Mouse (Mus musculus) olfactory bulb, adult 2 months (tissue): Measurements from ENCODE around the gene Cdh13. TPM values are rescaled to one million over a fixed set of nuclear protein-coding genes. Genes with fewer than 3 reads are reported as not detected.

ENCODE experiments used
- H3K27ac ChIP-seq: fragments of 200-500 bp; 2 replicates; pipeline ENCODE4 v1.5.1; 2012; ENCODE audit warnings: low read depth, low read length; ENCODE audit not compliant: insufficient read depth
- H3K4me1 ChIP-seq: fragments of 200-500 bp; 2 replicates; pipeline ENCODE4 v1.6.1; 2012; ENCODE audit warnings: low read length; ENCODE audit not compliant: control insufficient read depth, insufficient read depth
- H3K4me3 ChIP-seq: fragments of 200-500 bp; 2 replicates; pipeline ENCODE4 v1.5.1; 2012; ENCODE audit warnings: mild to moderate bottlenecking, low read depth, low read length, moderate library complexity; ENCODE audit not compliant: insufficient read depth
- CTCF ChIP-seq: fragments of 200-500 bp; IDR thresholded peaks from 2 replicates; pipeline ENCODE4 v1.5.1; 2012; ENCODE audit warnings: low read depth, mild to moderate bottlenecking, low read length, moderate library complexity; ENCODE audit not compliant: insufficient read depth
- POLR2A ChIP-seq: fragments of 200-500 bp; IDR thresholded peaks from 2 replicates; pipeline ENCODE4 v1.6.1; 2012; ENCODE audit warnings: mild to moderate bottlenecking, low read depth, low read length, moderate library complexity; ENCODE audit not compliant: insufficient read depth
- WGBS: fragments of 180-500 bp; shearing (Covaris S2); methylation state at CpG from one replicate; pipeline ENCODE4 v1.1.7; 2018; 5-methylcytosine and 5-hydroxymethylcytosine counted together
- polyA plus RNA-seq: library from polyadenylated mRNA; stranded (reverse); fragments of >200 nt; gene quantifications from 2 replicates; pipeline ENCODE4 v1.2.4, GENCODE M21; 2012; ENCODE audit warnings: low replicate concordance; ENCODE audit not compliant: missing spikeins, insufficient read depth, insufficient read length

Cdh13 gene
- polyA plus RNA-seq, 1 experiment, result not detected

DNA sequence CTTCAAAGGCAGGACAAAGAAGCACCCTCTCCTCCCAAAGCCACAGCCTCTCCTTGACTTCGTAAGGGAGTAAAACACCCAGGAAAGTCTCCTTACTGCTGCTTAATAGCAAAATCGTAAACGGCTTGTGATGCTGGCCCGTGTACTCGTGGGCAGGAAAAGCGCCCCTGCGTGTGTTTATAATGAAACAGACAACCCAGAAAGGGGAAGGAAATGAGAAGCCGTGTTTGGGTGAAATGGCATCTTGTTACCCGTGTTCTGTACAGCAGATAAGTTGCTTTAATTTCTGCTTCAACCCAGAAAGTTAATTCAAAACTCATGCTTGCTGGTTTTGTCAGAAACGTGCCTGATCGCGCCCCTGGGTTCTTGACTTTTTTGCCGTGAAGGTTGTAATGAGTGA, 837.7 kb downstream of the Cdh13 start:
- H3K4me3 ChIP-seq, result no peak overlapping the region
- WGBS, result 79% methylated on average over 13 of the region's 13 CpGs
- no peaks in the 10 kb centered on the region for H3K4me1 ChIP-seq
- TF ChIP-seq POLR2A (no peak), CTCF (no peak)
- no peak overlapping the region for H3K27ac ChIP-seq

DNA sequence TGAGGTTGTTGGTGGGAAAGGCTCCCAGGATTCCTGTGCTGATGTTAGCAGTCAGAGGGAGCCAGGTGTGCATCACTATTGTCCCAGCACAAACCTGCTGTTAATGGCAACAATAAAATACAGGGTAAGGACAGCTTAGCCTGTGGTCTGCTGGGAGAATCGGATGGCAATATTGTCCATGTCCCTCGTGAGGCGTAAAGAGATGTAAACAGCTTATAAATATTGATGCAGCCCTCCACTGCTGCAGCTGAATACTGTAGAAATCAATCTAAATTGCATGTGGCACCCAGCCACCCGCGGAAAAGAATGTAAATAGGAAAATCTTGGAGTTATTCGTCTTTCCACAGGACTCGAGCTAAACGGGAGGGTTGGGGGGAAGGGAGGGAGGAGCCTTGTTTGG, 844.3 kb downstream of the Cdh13 start:
- no peak overlapping the region for H3K27ac ChIP-seq
- no peaks in the 10 kb centered on the region for H3K4me1 ChIP-seq
- H3K4me3 ChIP-seq, result no peak overlapping the region
- WGBS, result 60% methylated on average over 8 of the region's 8 CpGs
- TF ChIP-seq POLR2A (no peak), CTCF (no peak)

DNA sequence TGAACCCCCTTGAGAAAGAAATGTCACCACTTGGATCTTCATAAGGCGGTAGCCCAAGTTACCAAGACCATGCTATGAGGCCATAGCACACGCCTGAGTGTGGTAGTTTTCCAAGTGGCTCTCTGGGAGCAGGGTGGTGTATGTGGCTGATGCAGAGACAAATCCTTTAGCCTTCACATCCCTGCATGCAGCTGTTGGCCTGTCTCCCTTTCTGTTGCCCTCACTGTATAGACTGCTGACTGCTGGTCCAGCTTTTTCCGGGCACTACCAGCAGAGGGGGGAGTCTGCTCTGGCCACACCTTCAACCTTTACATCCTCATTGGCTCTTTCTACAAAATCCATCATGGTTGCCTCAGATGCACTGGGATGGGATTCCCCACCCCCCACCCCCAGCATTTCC, 844.7 kb downstream of the Cdh13 start:
- no peak overlapping the region for H3K4me3 ChIP-seq
- H3K4me1 ChIP-seq, result no peaks in the 10 kb centered on the region
- 82% methylated on average over 3 of the region's 3 CpGs for WGBS
- H3K27ac ChIP-seq, result no peak overlapping the region
- TF ChIP-seq CTCF (no peak), POLR2A (no peak)

DNA sequence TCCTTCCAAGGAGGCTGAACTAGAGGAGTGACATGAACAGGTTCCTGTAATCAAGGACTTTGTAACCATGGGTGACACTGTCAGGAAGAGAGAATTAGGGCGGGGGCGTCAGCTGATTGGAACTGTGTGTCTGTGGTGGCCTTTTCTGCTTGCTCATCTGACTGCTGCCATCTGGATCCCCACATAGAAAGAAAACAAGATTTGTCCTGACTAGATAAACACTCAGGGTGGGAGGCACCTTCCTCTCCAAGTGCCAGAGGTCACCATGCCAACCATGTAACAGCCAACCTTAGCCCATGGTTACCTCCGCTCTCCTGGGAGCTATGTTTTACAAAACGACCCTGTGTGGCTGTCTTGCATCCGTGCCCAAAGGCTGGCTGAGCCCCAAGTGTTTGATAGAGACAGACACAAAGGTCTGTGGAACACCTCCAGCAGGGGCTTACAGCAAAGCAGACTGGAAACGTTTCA, 873.0 kb downstream of the Cdh13 start:
- Histone ChIP-seq H3K4me1 (peaks cover 18% of the 10 kb centered on the region; the same call in 1 of the 2 replicates), H3K4me3 (no peak overlapping the region), H3K27ac (no peak overlapping the region)
- 50% methylated on average over 6 of the region's 6 CpGs for WGBS
- TF ChIP-seq CTCF, result no peak

DNA sequence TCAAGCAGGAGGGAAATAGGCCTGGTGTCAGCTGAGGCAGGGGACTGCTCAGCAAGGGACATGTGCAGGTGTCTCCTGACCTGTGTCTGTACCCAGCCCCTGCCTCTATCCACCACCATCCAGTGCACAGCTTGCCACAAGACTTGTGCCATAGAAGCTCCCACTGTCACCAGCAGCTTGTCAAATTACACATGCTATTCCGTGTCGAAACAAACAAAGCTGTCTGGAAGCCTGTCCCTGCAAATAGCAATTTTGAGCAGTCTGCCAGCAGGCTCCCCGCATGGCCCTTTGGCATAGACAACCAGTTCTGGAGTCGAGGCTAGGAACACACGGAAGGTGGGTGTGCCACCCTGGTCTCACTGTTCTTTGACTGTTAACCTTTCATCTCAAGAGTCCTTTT, 875.1 kb downstream of the Cdh13 start:
- H3K27ac ChIP-seq, result no peak overlapping the region
- TF ChIP-seq POLR2A (no peak), CTCF (no peak)
- H3K4me1 ChIP-seq, result peaks cover 18% of the 10 kb centered on the region; the same call in 1 of the 2 replicates
- 65% methylated on average over 5 of the region's 5 CpGs for WGBS
- H3K4me3 ChIP-seq, result no peak overlapping the region

DNA sequence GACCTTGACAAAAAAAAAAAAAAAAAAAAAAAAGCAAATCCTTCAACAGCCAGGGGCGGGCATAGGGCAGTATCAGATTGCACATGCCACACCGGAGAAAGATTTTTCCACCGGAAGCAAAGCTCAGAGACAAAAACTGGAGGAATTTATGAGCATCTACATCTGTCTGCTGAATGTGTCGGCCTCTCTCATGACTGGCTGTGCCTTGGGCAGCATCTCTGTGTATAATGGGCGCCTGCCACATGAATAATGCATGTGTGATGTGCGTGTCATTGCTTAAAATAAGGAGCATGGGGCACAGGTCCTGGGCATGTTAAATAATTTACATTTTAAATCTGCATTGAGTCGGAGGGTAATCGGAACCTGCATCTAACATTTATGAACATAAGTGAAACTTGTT, 876.3 kb downstream of the Cdh13 start:
- no peak overlapping the region for H3K27ac ChIP-seq
- WGBS, result 66% methylated on average over 8 of the region's 8 CpGs
- no peak overlapping the region for H3K4me3 ChIP-seq
- TF ChIP-seq CTCF, result no peak
- TF ChIP-seq POLR2A, result no peak
- peaks cover 18% of the 10 kb centered on the region; the same call in 1 of the 2 replicates for H3K4me1 ChIP-seq

DNA sequence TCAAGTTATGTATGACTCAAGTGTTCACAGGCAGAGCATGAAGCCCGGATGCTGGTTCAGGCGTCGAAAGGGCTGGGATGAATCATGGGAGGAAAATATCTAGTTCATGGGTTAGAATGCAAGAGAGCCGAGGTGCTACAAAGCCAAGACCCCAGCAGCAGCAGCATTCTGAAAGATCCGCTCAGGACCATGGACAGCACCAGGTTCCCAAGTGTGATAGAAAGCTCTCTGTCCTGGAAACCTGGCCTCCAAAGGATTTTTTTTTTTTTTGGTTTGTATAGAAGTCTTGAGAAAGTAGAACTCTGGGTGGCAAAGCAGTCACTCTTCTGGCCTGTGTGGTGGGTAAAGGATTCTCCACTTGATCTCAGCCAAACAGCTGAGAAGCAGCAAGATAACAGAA, 880.5 kb downstream of the Cdh13 start:
- H3K4me1 ChIP-seq, result no peaks in the 10 kb centered on the region
- 69% methylated on average over 5 of the region's 5 CpGs for WGBS
- H3K4me3 ChIP-seq, result no peak overlapping the region
- no peak overlapping the region for H3K27ac ChIP-seq
- no peak for TF ChIP-seq POLR2A
- TF ChIP-seq CTCF, result no peak

DNA sequence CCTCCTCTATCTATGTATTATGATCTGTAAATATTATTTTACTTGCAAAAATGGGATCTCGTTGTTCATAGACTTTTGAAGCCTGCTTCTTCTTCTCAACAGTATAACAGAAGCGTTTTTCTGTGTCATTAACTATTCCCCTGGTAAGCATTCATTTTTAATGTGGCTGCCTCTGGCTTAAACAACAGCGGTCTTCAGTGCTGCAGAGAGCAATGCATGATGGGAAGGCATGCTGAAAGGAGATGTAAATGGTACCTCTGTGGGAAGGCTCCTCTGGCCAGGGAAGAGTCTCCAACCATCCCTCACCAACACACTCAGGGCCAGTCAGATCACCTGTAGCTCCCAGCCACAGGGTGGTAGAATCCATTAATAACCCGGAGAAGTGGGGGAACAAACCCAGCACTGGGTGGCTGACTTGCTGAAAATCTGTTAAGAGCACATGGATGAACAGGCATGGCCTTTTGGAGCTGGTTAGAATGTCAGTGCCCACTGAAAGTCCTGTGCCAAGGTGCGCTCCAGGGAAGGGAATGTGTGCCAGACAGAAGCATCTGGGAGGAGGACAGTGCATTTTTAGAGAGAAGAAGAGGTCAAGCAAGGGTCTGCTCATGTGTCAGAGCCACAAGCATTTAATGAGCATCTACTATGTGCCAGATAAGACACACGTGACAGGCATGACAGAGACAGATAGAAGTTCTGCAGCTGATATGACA, 893.8 kb downstream of the Cdh13 start:
- TF ChIP-seq POLR2A (no peak), CTCF (no peak)
- H3K27ac ChIP-seq, result no peak overlapping the region

DNA sequence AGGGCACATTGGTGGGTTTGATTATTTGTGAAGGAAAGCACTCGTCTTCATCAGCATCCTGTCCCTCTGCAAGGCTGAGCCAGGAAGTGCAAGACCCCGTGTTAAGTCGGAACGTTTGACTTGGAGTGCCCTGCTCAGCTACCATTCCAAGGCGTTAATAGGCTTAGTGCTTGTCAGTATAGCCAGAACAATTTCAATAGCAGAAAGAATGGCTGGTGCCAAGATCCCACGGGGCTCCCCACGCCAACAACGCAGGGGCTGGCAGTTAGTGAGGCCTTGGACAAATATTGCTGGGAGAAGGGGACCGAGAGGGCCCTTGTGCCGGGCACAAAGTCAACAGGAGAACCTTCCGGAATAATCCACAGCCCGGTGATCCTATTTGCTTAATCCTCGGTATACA, 897.1 kb downstream of the Cdh13 start:
- Histone ChIP-seq H3K4me3 (no peak overlapping the region), H3K4me1 (no peaks in the 10 kb centered on the region), H3K27ac (no peak overlapping the region)
- 63% methylated on average over 13 of the region's 13 CpGs for WGBS
- TF ChIP-seq POLR2A (no peak), CTCF (no peak)

More for the DNA sequence above, 893.8 kb downstream of the Cdh13 start:
- Histone ChIP-seq H3K4me1 (no peaks in the 10 kb centered on the region), H3K4me3 (no peak overlapping the region)
- WGBS, result 71% methylated on average over 6 of the region's 6 CpGs

DNA sequence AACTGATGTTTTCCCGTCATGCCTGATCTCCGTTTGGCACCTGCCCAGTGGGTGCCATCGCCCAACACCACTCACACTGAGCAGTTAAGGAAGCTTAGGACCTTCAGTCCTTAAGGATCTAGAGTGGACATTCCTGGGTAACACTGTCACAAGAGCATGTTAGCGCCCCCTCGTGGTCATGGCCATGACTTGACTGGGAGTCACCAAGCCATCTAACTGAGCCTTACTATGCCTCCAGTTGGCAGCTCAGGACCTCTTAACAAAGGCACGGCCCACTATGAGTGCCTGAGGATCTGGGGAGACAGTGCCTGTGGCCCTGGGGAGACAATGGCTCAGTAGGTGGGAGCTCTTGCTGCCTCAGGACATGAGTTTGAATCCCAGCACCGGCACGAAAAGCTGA, 912.2 kb downstream of the Cdh13 start:
- Histone ChIP-seq H3K27ac (no peak overlapping the region), H3K4me1 (peaks cover 7% of the 10 kb centered on the region), H3K4me3 (no peak overlapping the region)
- 65% methylated on average over 8 of the region's 8 CpGs for WGBS
- TF ChIP-seq CTCF, result no peak
- TF ChIP-seq POLR2A, result no peak
